Mouse (Mus musculus) embryonic fibroblast, embryonic 13.5 days (primary cell): ENCODE data around the gene Gpr12. TPM values are rescaled to one million over a fixed set of nuclear protein-coding genes. Genes with fewer than 3 reads are reported as not detected.
"Not testable (repeated sequence)": the region's sequence is repeated elsewhere in the genome, so short reads cannot be mapped to it uniquely, and the experiment has no call there.

Source experiments
- H3K27ac ChIP-seq: 2 replicates; pipeline ENCODE4 v1.5.1; 2012; ENCODE audit warnings: low read length, control low read depth, inconsistent platforms; ENCODE audit not compliant: insufficient read depth
- H3K4me1 ChIP-seq: 2 replicates; pipeline ENCODE4 v1.6.1; 2011; ENCODE audit warnings: low read length; ENCODE audit not compliant: control insufficient read depth, insufficient read depth
- H3K4me3 ChIP-seq: 2 replicates; pipeline ENCODE4 v1.5.1; 2011; ENCODE audit warnings: mild to moderate bottlenecking, control low read depth, low read length; ENCODE audit not compliant: insufficient read depth
- CTCF ChIP-seq: IDR thresholded peaks from 2 replicates; pipeline ENCODE4 v1.5.1; 2011; ENCODE audit warnings: mild to moderate bottlenecking, control low read depth, low read length, moderate library complexity, borderline replicate concordance; ENCODE audit not compliant: insufficient read depth
- POLR2A ChIP-seq: IDR thresholded peaks from 2 replicates; pipeline ENCODE4 v1.6.1; 2011; ENCODE audit warnings: low read depth, mild to moderate bottlenecking, control low read depth, low read length, moderate library complexity
- polyA plus RNA-seq: library from polyadenylated mRNA; stranded (reverse); fragments of >200 nt; gene quantifications from 2 replicates; pipeline ENCODE4 v1.2.4, GENCODE M21; 2011; ENCODE audit warnings: low read depth; ENCODE audit not compliant: missing spikeins, insufficient read length

Gpr12 gene
- polyA plus RNA-seq, 1 experiment: not detected

- Histone ChIP-seq H3K4me1 (no peaks in the 10 kb centered on the region), H3K27ac (no peak overlapping the region), H3K4me3 (no peak overlapping the region)
- TF ChIP-seq POLR2A (no peak), CTCF (no peak)
Observed at GRCm38 (mm10) chr5:146590987-146591386, 5.9 kb upstream of the Gpr12 start.

GRCm38 (mm10) chr5:146586357-146587070 is 1.5 kb upstream of the Gpr12 start:
- H3K27ac ChIP-seq: no peak overlapping the region
- no peaks in the 10 kb centered on the region for H3K4me1 ChIP-seq
- H3K4me3 ChIP-seq: no peak overlapping the region
- no peak for TF ChIP-seq CTCF
- no peak for TF ChIP-seq POLR2A

DNA sequence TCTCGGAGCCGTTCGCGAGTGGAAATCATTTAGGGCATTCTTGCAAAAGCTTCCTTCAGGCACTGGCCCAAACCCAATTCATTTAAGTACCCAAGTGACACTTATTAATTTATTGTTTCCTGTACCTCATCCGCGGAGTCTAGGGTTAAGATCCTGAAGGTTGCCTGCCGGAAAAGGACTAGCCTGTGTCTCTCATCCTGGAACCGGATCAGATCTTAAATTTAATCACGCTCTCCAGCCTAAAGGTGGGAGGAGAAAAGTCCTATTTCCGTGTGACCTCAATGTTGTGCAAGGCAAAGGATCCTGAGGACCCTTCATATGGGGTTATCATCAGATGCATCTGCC is 240 bp upstream of the Gpr12 start:
- Histone ChIP-seq H3K4me1 (no peaks in the 10 kb centered on the region), H3K4me3 (no peak overlapping the region; the same call in 1 of the 2 replicates), H3K27ac (no peak overlapping the region)
- TF ChIP-seq CTCF (no peak), POLR2A (no peak)

DNA sequence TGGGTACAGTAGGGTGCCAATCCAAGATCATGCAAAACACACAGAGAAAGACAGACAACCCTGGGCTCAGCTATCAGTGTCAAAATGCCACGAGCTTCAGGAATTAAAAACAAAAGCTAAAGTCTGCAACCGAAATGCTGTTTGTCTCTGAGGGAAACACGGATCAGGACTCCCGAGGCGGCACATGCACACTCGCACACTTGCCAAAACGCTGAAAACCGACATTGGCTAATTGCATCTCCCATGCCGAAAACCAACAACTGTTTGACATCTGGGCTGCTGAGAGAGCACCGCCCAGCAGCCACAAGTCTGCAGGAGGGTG is 922 bp downstream of the Gpr12 start:
- H3K4me1 ChIP-seq: no peaks in the 10 kb centered on the region
- H3K4me3 ChIP-seq: no peak overlapping the region
- no peak overlapping the region for H3K27ac ChIP-seq
- no peak for TF ChIP-seq CTCF
- no peak for TF ChIP-seq POLR2A

DNA sequence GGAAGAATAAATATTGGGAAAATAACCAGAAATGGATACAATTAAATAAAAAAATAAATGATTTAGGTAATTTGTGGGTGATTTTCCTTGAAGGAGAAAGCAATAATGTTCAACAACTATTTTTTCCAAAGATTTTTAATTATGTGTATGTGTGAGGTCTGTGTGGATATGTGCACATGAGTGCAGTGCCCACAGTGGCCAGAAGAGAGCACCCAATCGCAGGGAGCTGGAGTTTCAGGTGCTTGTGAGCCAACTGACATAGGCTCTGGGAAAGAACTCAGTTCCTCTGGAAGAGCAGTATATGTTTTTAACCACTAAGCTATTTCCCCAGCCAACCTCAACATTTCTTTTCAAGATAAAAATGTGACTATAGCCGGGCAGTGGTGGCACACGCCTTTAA is 8.4 kb downstream of the Gpr12 start:
- TF ChIP-seq POLR2A (no peak), CTCF (no peak)
- no peak overlapping the region for H3K4me3 ChIP-seq
- no peak overlapping the region for H3K27ac ChIP-seq
- no peaks in the 10 kb centered on the region for H3K4me1 ChIP-seq

DNA sequence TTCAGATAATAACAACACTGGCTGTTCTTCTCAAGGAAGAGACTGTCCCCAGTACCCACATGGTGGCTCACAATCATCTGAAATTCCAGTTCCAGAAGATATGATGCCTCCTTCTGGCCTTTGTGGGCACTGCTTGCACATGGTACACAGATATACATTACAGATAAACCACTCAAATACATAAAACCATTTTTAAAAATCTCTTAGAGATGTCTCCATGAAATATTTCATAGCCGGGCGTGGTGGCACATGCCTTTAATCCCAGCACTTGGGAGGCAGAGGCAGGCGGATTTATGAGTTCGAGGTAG is 12.3 kb downstream of the Gpr12 start:
- not testable (repeated sequence) for H3K4me1 ChIP-seq, H3K27ac ChIP-seq, H3K4me3 ChIP-seq

DNA sequence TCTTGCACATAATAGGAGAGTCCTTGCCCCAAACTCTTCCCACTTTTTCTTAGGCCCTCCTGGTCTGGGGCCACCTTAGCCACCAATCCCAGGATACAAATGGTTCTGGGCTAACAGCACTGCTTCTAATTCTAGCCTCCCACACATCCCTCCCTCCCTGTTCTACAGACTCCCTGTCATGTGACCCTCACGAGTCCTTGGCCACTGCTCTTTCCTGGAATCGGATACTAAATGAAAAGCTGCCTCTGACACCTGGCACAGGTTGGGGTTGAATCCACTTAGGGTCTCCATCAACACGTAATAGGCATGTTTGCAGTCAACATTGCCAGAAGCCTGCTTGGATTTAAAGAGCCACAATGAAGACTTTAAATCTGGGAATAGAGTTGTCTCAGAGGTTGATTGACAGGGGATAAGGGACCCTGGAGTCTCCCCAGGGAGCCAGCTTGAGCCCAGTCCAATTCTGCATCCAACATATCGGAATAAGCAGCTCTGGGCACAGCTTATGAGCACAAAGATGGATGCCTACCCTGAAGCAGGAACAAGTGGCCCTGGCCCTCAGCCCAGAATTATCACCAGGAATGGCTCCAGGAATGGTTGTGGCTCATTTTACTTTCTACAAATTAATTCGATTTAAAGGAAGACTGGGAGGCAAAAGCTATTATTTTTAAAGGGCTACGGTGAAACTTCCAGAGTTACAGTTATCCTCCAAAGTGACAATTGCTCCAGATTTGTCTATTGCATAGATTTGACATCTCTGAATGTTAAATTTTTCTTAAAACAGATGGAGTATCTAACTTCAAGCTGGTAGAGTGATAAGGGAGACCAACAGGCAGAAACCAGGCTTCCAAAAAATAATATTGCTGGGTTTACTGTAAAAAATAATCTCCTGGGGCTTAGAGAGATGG is 13.0 kb downstream of the Gpr12 start:
- not testable (repeated sequence) for H3K4me1 ChIP-seq, H3K27ac ChIP-seq, H3K4me3 ChIP-seq

DNA sequence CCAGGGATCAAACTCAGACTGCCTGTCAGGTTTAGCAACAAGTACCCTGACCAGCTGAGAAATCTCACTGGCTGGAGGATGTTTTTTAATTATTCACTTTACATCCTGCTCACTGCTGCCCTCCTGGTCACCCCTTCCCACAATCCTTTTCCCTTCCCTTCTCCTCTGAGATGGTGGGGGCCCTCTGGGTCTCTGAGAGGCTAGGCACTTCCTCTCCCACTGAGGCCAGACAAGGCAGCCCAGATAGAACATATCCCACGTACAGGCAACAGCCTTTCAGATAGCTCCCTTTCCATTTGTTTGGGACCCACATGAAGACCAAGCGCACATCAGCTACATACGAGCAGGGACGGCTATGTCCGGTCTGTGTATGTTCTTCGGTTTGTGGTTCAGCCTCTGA is 14.9 kb downstream of the Gpr12 start:
- H3K4me1 ChIP-seq, H3K4me3 ChIP-seq, H3K27ac ChIP-seq: not testable (repeated sequence)

DNA sequence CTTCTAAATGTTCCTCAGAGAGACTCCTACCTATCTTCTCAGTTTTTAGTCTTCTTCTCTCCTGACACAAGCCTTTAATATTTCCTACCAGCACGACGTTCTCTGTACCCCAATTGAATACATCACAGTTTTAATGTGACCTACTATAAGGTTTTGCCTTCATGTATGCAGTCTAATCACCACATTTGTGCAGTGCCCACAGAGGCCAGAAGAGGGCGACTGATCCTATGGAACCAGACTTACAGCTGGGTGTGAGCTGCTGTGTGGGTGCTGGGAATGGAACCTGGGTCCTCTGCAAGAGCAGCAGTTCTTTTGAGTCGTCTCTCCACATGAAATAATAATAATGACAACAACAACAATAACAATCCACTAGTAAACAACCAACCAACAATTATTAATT is 18.0 kb downstream of the Gpr12 start:
- Histone ChIP-seq H3K4me1 (no peaks in the 10 kb centered on the region), H3K27ac (no peak overlapping the region), H3K4me3 (no peak overlapping the region)
- TF ChIP-seq POLR2A (no peak), CTCF (no peak)

DNA sequence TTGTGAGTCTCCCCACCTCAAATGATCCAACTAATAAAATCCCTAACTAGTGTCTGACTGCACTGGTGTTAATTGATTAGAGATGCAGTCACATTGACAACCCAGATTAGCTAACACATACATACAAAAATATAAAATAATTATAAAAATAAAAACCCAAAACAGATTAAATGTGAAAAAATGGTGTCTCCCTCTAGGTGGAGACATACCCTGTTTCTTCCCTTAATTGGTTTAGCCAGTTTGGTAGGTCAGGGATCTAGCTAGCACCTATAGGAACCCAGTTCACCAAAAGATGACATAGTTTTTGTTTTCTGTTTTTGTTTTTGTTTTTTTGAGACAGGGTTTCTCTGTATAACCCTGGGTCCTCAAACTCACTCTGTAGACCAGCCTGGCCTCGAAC is 20.8 kb downstream of the Gpr12 start:
- no peak for TF ChIP-seq CTCF
- no peak for TF ChIP-seq POLR2A
- no peak overlapping the region for H3K4me3 ChIP-seq

DNA sequence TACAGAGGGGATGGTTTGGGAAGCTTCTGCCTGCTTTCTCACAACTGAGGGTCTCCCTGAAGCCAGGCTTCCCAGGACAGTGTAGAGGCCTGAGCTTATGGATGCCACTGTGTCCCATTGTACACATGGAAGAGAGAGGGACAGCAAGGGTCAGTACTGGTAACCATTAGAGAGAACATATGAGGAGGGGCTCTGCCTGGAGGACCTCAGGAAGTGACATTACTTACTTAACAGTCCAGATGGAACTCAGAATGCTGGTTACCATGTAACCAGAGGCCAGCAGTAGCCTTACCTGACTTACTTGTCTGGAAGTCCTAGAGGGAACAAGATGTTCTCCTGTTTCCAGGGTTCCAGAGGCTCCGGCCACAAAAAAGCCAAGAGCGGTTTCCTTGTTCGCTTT is 29.2 kb downstream of the Gpr12 start, which contains the start of gene Gm3415:
TSS of gene Gm3415 (plus strand) at position 301 of the 400 bp plus-strand sequence.
- H3K4me3 ChIP-seq, H3K4me1 ChIP-seq, H3K27ac ChIP-seq: not testable (repeated sequence)

More for the DNA sequence above, 20.8 kb downstream of the Gpr12 start:
- Histone ChIP-seq H3K4me1 (no peaks in the 10 kb centered on the region), H3K27ac (no peak overlapping the region)

GRCm38 (mm10) chr5:146537347-146537746 is 47.7 kb downstream of the Gpr12 start, which contains the start of gene Gm3409:
TSS of gene Gm3409 (plus strand) at chr5:146537647.
- not testable (repeated sequence) for H3K4me1 ChIP-seq, H3K4me3 ChIP-seq, H3K27ac ChIP-seq

Other genes with a start within 250 kb of the Gpr12 start
- 9.1 and 10.6 TPM in 2 replicates for gene Wasf3, start 200.3 kb downstream of the Gpr12 start, polyA plus RNA-seq
- gene Gm6408, start 103.3 kb downstream of the Gpr12 start, polyA plus RNA-seq: not detected in 2 replicates
- not detected in 2 replicates for gene Gm6370, start 93.9 kb downstream of the Gpr12 start, polyA plus RNA-seq
- gene 4930449I24Rik, start 82.8 kb downstream of the Gpr12 start, polyA plus RNA-seq: not detected in 2 replicates
- not detected in 2 replicates for gene Gm3402, start 71.1 kb downstream of the Gpr12 start, polyA plus RNA-seq
- not detected in 2 replicates for gene Gm3404, start 59.4 kb downstream of the Gpr12 start, polyA plus RNA-seq
- not detected in 2 replicates for gene Gm3409, start 47.6 kb downstream of the Gpr12 start, polyA plus RNA-seq
- gene Gm3415, start 29.1 kb downstream of the Gpr12 start, polyA plus RNA-seq: not detected in 2 replicates
- gene Usp12, start 209.8 kb upstream of the Gpr12 start, polyA plus RNA-seq: 24.2 and 30.3 TPM in 2 replicates
- gene Rpl21, start 247.7 kb upstream of the Gpr12 start, polyA plus RNA-seq: 87.4 and 122 TPM in 2 replicates